Mouse (Mus musculus) cerebellum, postnatal 4 days (tissue): ENCODE data around the gene Med17.
"Not testable (repeated sequence)": the region's sequence is repeated elsewhere in the genome, so short reads cannot be mapped to it uniquely, and the experiment has no call there.

ENCODE experiments used
- DNase-seq, 2 experiments: peaks; one replicate each; pipeline ENCODE4 v3.0.0; 2022; ENCODE audit warnings: low spot score in 2 of 2, mixed read lengths in 1 of 2

The Med17 gene

DNA sequence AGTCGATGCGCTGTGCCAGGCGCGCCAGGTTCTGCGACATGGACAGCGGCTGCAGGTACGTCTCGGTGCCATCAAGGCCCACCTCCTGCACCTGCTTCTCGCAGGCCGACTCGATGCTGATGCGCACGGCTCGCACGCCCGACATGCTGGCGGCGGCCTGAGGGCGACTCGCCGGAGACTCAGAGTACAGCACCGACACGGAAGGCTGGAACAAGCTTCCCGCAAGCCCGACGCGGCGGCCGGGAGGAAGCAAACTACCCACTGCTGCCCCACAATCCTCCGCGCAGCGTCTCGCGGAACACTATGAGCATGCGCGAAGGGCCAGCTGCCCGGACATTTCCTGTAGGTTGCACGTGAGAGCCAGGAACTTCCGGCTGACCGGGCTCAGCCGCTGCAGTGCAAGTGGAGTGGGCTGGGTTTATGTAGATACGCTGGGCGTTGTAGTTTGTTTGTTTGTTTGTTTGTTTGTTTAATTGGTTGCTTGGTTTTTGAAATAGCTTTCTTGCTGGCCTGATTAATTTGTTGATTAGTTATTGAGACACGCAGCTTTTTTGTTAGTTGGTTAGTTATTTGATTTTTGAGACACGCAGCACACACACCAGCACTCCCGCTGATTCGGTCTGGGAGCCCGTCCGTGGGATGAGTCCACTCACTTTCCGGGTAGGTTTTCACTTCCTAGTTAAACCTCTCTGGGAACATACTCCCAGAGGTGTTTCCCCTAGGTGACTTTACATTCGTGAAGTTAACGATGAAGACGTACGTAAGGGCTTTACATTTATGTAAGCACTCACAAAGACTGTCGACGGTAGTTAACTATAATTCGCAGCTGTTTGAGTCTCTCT is at the start of gene Med17:
Gene Med17 (minus strand): TSS at position 283 of the 842 bp plus-strand sequence.
- DNase-seq = peak; percentile 82 to 91

DNA sequence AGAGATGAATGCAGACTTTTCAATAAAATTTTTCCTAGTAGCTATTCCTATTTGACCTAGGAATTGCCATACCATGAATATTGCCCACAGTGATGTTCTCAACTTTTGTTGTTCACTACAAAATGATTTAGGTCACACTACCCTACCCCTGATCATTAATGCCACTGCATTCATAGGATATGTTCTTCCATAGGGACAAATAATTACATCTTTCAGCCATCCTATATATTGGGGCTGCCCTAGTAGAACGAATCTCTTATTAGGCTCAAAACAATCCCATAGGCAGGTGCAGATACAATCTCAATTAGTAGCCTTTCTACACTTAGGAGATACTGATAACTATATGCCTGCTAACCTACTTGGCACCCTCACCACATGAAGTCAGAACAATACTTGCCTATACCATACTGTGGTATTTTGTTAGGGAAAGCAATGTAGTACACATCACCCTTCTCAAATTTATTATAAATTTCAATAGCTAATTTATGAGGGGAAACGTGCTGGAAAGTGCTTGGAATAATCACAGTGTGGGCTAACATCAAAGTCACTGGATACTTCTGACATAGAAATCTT is 38.5 kb upstream of the Med17 start:
- DNase-seq = no peak

DNA sequence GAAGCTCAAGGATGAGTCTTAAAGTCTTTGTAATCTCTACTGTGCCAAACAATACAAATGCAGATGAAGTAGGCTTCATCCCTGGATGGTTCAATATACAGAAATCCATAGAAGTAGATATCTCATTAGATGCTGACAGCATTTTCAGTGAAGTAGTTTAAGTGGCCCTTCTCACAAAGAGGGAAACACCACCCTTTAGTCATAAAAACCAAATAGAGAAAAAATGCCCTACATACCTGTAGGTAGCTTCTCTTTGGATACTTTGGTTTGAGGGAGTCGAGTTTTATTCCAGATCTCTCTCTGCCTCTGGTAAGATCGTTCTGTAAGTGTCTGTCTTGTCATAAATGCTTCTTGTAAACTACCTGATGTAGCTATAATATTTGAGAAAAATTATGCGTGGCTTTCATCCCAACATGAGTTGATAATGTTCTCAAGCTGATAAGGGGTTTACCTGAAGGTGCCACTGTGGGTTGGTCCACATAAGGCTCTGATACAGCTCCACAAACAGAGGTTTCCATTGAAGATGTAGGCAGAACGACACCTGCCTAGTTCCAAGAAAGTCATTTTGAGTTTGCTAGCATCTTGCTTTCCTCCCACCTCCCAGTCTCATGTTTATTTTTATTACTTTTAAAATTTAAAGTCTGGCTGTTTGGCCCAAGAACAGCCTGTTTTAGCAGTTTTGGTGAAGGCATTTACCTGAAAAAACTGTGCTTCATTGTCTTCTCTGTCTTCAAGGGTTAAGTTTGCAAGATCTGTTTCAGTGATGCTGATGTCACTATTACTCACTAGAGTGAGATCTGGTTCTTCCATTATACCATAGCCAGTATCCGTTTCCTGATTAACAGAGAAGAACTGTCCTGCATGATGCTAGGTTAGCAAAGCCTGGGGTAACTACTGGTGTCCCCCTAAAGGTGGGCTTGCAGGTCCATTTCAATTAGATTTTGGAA is 37.8 kb upstream of the Med17 start:
- DNase-seq = no peak

DNA sequence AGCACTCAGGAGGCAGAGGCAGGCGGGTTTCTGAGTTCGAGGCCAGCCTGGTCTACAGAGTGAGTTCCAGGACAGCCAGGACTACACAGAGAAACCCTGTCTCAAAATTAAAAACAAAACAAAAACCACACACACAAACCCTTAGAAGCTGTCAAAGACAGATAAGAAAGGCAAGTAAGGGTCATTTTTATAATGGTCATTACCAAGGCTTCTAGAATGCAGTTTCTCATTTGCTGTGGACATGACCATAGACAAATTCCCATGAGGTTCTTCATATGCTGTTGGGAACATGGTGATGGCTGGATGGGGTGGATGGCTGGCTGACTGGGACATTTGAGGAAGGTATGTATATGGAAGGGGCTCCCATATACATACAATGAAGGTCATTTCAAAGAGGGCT is 36.6 kb upstream of the Med17 start:
- DNase-seq = not testable (repeated sequence)

DNA sequence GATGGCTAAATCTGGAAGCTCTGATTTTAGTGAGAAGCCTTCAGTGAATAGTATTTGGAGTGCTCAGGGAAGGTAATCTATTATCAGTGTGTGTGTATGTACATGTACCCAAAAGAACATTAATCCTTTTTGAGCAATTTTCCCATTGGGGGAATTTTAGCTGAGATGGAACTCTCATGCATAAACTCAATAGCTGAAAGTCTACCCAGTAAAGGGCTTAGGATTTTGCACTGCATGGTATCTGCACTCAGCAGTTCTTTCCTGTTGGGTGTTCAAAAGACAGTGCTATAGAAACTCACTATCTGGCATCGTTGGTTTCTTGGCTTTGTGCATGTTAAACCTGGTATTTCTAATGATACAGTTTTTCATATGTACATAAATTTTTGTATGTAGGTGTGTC is 34.9 kb upstream of the Med17 start:
- no peak for DNase-seq

DNA sequence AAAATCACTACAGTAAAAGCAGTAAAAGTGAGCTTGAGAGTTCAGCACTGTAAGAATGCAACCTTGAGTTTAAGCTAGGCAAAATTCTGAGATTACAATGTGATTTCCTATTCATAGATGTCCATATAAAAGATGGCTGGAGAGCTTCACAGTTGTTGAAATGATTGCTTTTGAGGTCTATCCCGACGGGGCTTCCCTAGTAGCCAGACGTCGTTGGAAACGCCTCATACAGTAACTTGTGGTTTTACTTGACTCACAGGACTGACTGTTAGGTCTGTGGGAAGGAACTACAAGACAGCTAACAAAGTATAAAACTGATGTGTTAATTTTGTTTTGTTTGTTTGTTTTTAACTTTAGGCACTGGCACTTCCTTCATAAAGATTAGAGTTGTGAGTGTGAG is 33.9 kb upstream of the Med17 start:
- DNase-seq = no peak

DNA sequence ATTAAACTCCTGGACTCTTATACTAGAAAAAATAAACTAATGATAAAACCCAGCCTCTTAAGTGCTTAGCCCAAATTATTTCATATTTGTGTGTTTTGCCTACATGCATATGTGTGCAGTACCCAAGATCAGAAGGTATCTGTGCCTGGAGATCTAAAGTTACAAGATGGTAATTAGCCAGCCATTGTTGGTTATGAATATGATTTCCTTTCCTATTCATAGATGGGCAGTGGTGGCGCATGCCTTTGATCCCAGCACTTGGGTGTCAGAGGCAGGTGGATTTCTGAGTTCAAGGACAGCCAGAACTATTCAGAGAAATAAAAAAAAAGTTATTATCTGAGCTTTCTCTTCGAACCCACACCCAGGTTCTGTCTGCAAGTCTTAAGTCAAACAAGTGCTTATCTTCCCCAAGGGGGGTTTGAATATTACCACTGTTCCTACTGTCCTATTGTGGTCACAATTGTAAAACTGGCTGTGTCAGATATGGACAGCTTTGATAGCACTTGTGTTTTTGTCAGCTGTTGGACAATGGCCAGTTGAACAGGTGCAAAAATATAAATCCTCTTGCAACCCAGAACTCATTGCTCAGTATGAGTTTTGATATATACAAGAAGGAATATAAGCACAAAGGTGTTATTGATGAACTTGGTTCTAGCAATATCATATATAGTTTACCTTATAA is 32.5 kb upstream of the Med17 start:
- no peak for DNase-seq

DNA sequence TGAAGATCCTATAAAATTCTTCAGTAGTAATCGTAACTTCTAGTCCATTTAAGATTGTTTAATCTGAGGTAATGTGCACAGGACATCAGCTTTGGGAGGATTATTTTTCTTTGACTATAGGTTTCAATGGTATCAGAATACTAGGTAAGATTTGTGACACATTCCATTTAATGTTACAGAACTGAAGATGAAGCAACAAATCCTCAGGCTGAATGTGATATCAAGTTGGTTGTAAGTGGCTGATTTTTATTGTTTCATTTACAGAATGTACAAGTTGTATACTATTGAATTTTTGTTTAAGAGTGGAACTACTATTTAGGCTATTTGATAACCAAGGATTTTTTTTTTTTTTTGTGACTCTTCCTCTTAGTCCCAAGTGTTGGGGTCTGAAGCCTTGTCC is 30.4 kb upstream of the Med17 start:
- DNase-seq = no peak

DNA sequence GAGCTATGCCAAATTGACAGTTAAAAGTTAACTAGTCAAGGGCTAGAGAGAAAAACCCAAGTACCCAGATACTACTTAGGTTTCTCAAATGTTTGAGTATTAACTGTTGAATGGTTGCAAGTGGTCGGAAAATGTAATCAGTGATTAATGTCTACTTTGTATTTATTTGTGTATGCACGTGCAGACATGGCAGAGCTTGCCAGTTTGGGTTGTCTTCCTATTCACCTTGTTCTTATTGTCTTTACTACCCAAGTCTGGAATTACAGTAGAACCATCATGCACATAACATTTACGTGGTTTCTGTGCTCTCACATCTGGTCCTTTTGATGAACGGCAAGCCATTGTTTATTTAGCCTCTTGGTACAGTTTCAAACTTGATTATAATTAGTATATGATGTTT is 29.7 kb upstream of the Med17 start:
- no peak for DNase-seq

DNA sequence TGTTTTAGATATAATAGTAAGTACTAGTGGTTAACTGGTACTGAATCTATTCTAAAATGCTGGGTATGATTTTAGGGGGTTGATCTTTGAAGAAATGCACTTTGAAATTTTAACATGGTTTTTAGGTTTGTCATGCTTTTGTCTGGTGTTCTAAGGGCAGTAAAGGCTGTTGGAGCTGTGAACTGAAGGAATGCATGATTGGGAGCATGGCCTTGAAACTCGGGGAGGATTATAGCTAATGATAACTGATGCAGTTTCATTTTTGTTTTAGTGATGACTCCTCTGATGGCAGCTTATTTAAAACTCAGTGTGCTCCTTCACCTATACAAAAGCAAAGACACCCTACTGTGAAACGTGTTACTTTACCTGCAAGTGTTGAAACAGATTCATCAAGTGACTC is 28.5 kb upstream of the Med17 start:
- no peak for DNase-seq

DNA sequence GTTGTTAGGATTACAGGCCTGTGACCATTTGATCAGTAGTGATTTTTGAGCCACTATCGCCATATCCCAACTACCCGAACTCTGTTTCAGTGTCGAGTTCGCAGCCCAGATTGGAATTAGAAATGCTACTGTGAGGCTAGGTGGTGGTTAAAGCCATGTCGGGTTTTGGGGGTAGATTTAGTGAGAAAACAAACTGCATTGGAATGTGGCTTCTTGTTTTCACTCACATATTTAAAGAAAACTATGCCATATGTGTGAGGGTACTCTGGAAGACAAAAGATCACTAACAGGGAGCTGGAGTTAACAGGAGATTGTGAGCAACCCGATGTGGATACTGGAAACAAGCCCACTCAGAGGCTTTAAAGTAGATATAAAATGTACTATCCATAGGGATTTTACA is 27.5 kb upstream of the Med17 start:
- DNase-seq = no peak

DNA sequence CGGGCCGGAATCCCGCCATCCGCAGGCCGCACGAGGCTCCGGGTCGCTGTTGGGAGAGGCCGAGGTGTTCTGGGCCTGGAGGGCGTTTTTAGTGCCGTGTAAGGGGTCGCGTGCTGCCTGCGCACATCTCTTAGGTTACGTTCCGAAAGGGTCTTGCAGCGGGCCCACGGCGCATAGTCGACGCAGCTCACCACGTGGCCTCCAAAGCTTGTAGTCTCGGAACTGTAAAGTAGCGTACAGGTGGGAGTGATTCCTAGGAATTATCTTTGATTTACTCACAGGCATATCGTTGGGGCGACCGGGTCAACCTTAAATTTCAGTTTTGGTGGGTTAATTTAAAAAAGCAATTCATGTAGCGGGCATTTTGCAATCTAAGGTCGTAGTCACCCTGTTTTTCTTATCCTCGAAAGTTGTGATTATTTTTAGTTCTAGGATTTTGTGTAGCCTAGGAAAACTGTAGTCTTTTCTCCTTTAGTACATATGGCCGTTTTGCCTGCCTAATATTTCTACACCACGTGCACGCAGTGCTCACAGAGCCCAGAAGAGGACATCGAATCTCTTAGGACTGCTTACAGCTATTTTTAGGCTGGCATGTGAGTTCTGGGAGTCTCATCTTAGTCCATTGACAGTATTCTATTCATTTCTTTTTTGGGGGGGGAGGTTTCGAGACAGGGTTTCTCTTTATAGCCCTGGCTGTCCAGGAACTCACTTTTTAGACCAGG is 26.8 kb upstream of the Med17 start, which contains the start of gene 4931406C07Rik:
Gene 4931406C07Rik (minus strand): TSS at position 51 of the 722 bp plus-strand sequence.
- DNase-seq = peak in 1 of 2 experiments; percentile 27

DNA sequence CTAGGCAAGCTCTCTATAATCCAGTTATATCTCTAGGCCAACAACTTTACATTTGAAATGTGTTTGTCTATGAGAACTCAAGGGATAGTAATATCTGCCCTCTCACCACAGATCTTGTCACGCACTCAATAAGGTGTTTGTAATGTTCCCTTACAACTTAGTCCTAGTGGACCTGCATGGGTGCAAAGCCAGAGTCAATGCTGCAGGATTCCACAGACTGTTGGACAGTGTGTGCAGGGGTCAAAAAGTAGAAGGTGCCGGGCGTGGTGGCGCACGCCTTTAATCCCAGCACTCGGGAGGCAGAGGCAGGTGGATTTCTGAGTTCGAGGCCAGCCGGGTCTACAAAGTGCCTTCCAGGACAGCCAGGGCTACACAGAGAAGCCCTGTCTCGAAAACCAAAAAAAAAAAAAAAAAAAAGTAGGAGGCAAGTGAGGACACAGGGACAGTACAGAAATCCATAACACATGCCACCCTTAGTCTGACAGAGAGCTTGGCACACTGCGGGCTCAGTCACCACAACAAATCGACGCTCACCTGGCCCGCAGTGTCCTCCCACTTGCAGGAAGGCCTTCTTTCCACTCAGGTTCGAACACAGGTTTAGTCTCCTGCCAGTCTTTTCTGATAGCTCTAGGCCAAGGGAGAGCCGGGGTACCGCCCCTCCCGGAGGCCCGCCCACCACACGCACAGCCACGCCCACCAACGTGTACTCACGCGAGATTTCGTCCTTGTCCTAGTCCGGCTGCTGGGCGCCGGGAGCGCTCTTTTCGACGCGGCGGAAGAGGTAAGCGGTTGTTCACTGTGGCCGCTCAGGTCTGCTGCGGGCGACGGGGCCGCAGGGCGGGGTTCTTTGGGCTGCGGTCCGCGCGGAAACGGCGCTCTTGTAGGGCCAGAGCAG is 26.0 kb upstream of the Med17 start, which contains the start of gene Taf1d:
Gene Taf1d (plus strand): TSS at position 712 of the 895 bp plus-strand sequence.
- DNase-seq = peak; percentile 96

DNA sequence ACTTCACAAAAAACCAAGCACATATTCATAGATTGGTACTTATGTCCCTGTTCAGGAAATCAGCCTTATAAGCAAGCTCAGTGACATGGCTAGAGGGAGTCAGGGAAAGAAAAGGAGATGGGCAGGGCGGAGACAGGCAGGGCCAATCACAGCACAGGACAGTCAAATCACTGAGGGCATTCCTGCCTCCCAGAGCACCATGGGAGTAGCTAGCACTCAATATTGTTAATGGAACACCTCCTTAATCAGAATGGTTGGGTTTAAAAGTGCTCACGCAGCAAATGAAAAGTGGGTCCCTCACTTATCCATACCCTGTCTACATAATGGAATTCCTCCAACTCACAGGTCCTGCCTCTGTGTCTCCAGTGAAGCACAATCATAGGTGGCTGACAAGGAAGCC is 23.1 kb upstream of the Med17 start:
- DNase-seq = no peak

DNA sequence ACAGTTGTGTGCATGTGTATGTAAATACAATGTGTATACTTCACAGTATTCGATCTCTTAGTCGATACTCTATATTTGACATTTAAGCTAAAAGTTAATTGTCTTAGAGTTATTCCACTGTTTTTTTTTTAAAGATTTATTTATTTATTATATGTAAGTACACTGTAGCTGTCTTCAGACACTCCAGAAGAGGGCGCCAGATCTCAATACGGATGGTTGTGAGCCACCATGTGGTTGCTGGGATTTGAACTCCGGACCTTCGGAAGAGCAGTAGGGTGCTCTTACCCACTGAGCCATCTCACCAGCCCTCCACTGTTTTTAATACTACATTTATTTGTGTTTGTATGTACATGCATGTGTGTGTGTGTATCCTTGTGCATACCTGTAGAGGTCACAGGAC is 22.3 kb upstream of the Med17 start:
- not testable (repeated sequence) for DNase-seq

DNA sequence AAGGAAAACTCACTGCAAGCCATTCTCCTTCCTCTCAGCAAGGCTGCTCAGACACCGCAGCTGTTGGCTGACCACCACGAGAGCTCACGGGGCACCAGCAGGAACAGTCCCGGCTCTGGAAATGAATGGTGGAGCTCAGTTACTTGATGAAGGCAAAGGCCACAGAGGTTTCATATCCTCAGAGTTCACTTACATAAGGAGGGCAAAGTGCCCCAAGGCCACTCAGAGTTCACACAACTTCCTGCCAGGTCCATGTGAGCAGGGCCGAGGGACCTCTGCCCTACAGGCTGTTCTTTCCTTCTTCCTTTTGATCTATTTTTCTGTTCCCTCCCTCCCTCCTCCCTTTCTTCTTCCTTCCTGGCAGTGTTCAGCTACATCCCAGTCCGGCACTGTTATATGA is 21.7 kb upstream of the Med17 start:
- DNase-seq = no peak

DNA sequence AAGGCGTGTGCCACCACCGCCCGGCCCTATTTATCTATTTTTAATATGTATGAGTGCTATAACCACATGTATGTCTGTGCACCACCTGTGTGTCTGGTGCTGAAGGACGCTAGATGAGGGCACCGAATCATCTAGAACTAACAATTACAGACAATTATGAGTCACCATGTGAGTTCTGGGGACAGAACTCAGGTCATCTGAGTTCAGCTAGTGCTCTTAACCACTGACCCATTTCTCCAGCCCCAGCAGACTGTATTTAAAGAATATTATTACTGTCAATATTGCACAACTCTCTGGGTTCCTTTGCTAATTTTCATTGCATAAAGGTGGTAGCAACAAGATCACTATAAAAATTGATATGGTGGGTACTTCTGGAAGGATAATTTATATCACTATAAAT is 20.3 kb upstream of the Med17 start:
- DNase-seq = no peak

DNA sequence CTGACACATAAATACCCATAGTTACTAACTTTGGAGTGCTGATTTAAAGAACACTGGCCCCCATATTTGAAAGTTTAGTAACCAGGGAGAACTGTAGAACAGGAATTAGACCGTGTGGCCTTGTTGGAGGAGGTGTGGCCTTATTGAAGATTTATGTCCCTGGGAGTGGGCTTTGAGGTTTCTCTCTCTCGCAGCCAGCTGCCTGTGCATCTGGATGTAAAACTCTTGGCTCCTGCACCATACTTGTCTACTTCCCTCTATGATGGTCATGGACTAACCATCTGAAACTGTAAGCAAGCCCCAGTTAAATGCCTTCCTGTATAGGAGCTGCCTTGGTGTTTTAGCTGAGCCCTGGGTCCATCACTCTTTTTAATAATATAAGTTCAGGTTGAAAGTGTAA is 18.7 kb upstream of the Med17 start:
- no peak for DNase-seq

DNA sequence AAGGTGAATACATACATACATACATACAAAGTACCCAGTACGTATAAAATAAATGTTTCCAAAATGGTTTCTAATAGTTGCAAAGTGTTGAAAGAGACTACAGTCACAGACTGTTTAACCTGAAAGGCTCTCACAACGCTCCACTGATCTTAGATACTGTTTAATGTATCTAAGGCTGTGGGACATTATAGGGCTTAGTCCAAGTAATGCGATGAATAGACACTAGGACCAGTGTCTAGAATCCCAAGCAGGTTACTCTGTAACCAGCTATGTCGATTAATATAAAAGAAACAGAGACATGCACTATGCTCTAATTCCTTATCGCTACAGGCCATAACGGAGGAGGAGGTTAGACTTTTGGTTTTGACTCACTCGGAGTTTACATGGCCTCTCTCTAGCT is 17.4 kb upstream of the Med17 start:
- DNase-seq = no peak

DNA sequence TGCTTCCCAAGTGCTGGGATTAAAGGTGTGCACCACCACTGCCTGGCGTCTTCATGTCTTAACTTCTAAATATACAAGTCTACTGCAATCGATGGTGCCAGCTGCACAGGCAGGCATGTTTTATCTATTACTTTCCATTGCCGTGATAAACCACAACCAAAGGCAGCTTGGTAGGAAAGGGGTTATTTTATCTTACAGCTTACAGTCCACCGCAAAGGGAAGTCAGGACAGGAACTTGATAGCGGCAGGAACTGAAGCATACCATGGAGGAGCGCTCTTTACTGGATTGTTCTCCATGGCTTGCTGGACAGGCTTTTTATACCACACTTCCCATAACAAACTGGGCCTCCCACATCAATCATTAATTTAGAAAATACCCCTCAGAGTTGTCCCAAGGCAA is 9.5 kb upstream of the Med17 start:
- DNase-seq = no peak
